Mouse (Mus musculus) forebrain, embryonic 10.5 days (tissue): Measurements from ENCODE around the gene Crocc2. TPM values are rescaled to one million over a fixed set of nuclear protein-coding genes. Genes with fewer than 3 reads are reported as not detected.

Source experiments
- DNase-seq: peaks from one replicate; pipeline ENCODE4 v3.0.0-alpha.2; 2017; ENCODE audit warnings: low spot score; ENCODE audit errors: extremely low spot score
- H3K27ac ChIP-seq: fragments of 300-500 bp; sonication (generic); 2 replicates; pipeline ENCODE4 v1.5.1; 2016; ENCODE audit warnings: mild to moderate bottlenecking
- H3K27me3 ChIP-seq: fragments of 300-500 bp; sonication (generic); 2 replicates; pipeline ENCODE4 v1.6.1; 2016; ENCODE audit warnings: mild to moderate bottlenecking; ENCODE audit not compliant: poor library complexity, severe bottlenecking
- H3K36me3 ChIP-seq: fragments of 300-500 bp; sonication (generic); replicated peaks from 2 replicates; pipeline ENCODE4 v1.6.1; 2016; ENCODE audit warnings: mild to moderate bottlenecking, moderate library complexity
- H3K4me1 ChIP-seq: fragments of 300-500 bp; sonication (generic); 2 replicates; pipeline ENCODE4 v1.6.1; 2016
- H3K4me3 ChIP-seq: fragments of 300-500 bp; sonication (generic); 2 replicates; pipeline ENCODE4 v1.5.1; 2016; ENCODE audit warnings: mild to moderate bottlenecking, moderate library complexity
- H3K9me3 ChIP-seq: fragments of 300-500 bp; sonication (generic); 2 replicates; pipeline ENCODE4 v1.6.1; 2016; ENCODE audit warnings: mild to moderate bottlenecking, moderate library complexity
- WGBS: fragments of 180-500 bp; shearing (Covaris S2); methylation state at CpG from one replicate; pipeline ENCODE4 v1.1.7; 2016; 5-methylcytosine and 5-hydroxymethylcytosine counted together
- microRNA-seq: library from miRNA; unstranded; fragments of <30 nt; microRNA quantifications from one replicate; pipeline ENCODE4, GENCODE M21; 2017
- polyA plus RNA-seq: library from polyadenylated mRNA; unstranded; fragments of >200 nt; fragmentation: Nextera tagmentation; extraction: Ambion mirVana; gene quantifications from 2 replicates; pipeline ENCODE4 v1.2.1, GENCODE M21; 2016

Crocc2 gene
- polyA plus RNA-seq, 1 experiment from 2014 or later, result 0.05 TPM

- WGBS, result 72% methylated on average over 3 of the region's 3 CpGs
- H3K27ac ChIP-seq, result no peak overlapping the region
Observed at GRCm38 (mm10) chr1:93270516-93271240, 102.2 kb downstream of the Crocc2 start.

GRCm38 (mm10) chr1:93271751-93272150, 103.2 kb downstream of the Crocc2 start:
- 76% methylated on average over 5 of the region's 6 CpGs for WGBS
- H3K9me3 ChIP-seq, result no peaks in the 10 kb centered on the region
- no peaks in the 10 kb centered on the region for H3K36me3 ChIP-seq
- H3K4me1 ChIP-seq, result peaks cover 4% of the 10 kb centered on the region; the same call in 1 of the 2 replicates
- no peaks in the 10 kb centered on the region for H3K27me3 ChIP-seq
- H3K27ac ChIP-seq, result no peak overlapping the region
- H3K4me3 ChIP-seq, result no peak overlapping the region
- DNase-seq, result no peak

More at GRCm38 (mm10) chr1:93270516-93271240, 102.2 kb downstream of the Crocc2 start:
- Histone ChIP-seq H3K9me3 (no peaks in the 10 kb centered on the region), H3K4me3 (no peak overlapping the region), H3K27me3 (no peaks in the 10 kb centered on the region), H3K36me3 (no peaks in the 10 kb centered on the region), H3K4me1 (peaks cover 4% of the 10 kb centered on the region; the same call in 1 of the 2 replicates)
- no peak for DNase-seq

- no peak overlapping the region for H3K4me3 ChIP-seq
- H3K27me3 ChIP-seq, result no peaks in the 10 kb centered on the region
- 3% methylated on average over 16 of the region's 16 CpGs for WGBS
- no peak overlapping the region for H3K27ac ChIP-seq
- H3K4me1 ChIP-seq, result peaks cover 4% of the 10 kb centered on the region; the same call in 1 of the 2 replicates
- peak; percentile 49 for DNase-seq
- no peaks in the 10 kb centered on the region for H3K9me3 ChIP-seq
- no peaks in the 10 kb centered on the region for H3K36me3 ChIP-seq
Observed at GRCm38 (mm10) chr1:93272409-93272821, 103.9 kb downstream of the Crocc2 start.

GRCm38 (mm10) chr1:93275561-93275960, 107.0 kb downstream of the Crocc2 start:
- no peaks in the 10 kb centered on the region for H3K9me3 ChIP-seq
- H3K4me1 ChIP-seq, result peaks cover 4% of the 10 kb centered on the region; the same call in 1 of the 2 replicates
- H3K36me3 ChIP-seq, result no peaks in the 10 kb centered on the region
- no peak for DNase-seq
- no peaks in the 10 kb centered on the region for H3K27me3 ChIP-seq
- WGBS, result 86% methylated on average over 6 of the region's 6 CpGs
- no peak overlapping the region for H3K4me3 ChIP-seq
- H3K27ac ChIP-seq, result no peak overlapping the region

GRCm38 (mm10) chr1:93277041-93277440, 108.5 kb downstream of the Crocc2 start:
- H3K9me3 ChIP-seq, result no peaks in the 10 kb centered on the region
- WGBS, result 83% methylated on average over 7 of the region's 7 CpGs
- no peaks in the 10 kb centered on the region for H3K27me3 ChIP-seq
- no peaks in the 10 kb centered on the region for H3K36me3 ChIP-seq
- peaks cover 4% of the 10 kb centered on the region; the same call in 1 of the 2 replicates for H3K4me1 ChIP-seq
- H3K4me3 ChIP-seq, result no peak overlapping the region
- DNase-seq, result no peak
- H3K27ac ChIP-seq, result no peak overlapping the region

Small RNAs within 50 kb of the gene (microRNA-seq; reads per million reads assigned to microRNA genes)
- gene Mir6901, result not detected

Other genes with a start within 250 kb of the Crocc2 start
- gene Capn10, start 234.3 kb upstream of the Crocc2 start, polyA plus RNA-seq, result 37.3 and 42.7 TPM in 2 replicates
- 0.05 and 0.14 TPM in 2 replicates for gene Gpr35, start 217.9 kb upstream of the Crocc2 start, polyA plus RNA-seq
- gene Aqp12, start 162.4 kb upstream of the Crocc2 start, polyA plus RNA-seq, result not detected in 2 replicates
- gene Kif1a, start 66.8 kb upstream of the Crocc2 start, polyA plus RNA-seq, result 41.4 and 41.5 TPM in 2 replicates
- not detected in 2 replicates for gene Agxt, start 33.5 kb upstream of the Crocc2 start, polyA plus RNA-seq
- gene 2310007B03Rik, start 7.8 kb upstream of the Crocc2 start, polyA plus RNA-seq, result 0.92 and 1.0 TPM in 2 replicates
- gene Sned1, start 67.1 kb downstream of the Crocc2 start, polyA plus RNA-seq, result 1.1 and 1.9 TPM in 2 replicates
- gene Mterf4, start 137.2 kb downstream of the Crocc2 start, polyA plus RNA-seq, result 35.1 and 39.8 TPM in 2 replicates
- gene Ppp1r7, start 174.1 kb downstream of the Crocc2 start, polyA plus RNA-seq, result 84.7 and 93.2 TPM in 2 replicates
- 32.7 and 36.5 TPM in 2 replicates for gene Pask, start 174.8 kb downstream of the Crocc2 start, polyA plus RNA-seq
- gene Ano7, start 205.2 kb downstream of the Crocc2 start, polyA plus RNA-seq, result 0.06 TPM in 1 of 2 replicates, not detected in the other